Mouse (Mus musculus): ENCODE measurements around the gene Bdnf.
A peak's percentile ranks its signal among the peaks of the same experiment; 100 is the strongest.

The Bdnf gene

DNA sequence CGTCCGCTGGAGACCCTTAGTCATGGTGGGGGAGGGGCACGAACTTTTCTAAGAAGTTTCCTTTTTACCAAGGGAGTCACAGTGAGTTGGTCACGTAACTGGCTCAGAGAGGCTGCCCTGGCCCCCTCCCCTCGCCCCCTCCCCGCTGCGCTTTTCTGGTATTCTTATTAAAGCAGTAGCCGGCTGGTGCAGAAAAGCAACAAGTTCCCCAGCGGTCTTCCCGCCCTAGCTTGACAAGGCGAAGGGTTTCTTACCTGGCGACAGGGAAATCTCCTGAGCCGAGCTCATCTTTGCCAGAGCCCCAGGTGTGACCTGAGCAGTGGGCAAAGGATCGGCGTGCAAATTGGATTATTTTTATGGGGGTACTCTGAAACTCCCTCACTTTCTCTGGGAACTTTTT lies at the start of gene Bdnf:
Gene Bdnf (plus strand): TSS at position 169 of the 400 bp plus-strand sequence.
- no peak for DNase-seq (ENCODE audit: low read depth, low spot score)

DNA sequence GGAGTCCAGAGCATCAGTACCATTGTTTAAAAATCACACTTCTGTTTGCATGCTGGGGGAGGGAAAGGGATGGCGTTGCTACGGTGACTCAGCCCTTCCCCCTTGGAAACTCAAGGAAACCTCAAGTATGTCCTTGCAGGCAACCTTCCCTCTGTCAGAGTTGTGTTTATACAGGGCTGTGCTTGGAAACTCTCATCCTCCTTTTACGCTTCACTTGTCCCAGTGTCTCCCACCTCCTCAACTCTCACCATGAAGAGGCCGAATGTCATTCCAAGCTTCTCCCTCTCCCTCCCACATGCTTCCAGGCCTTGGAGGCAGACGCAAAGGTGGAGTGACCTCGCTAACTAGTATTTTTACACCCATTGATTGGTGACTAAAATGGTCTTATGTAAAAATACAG lies 47.6 kb upstream of the Bdnf start:
- no peak for DNase-seq (ENCODE audit: low read depth, low spot score)

DNA sequence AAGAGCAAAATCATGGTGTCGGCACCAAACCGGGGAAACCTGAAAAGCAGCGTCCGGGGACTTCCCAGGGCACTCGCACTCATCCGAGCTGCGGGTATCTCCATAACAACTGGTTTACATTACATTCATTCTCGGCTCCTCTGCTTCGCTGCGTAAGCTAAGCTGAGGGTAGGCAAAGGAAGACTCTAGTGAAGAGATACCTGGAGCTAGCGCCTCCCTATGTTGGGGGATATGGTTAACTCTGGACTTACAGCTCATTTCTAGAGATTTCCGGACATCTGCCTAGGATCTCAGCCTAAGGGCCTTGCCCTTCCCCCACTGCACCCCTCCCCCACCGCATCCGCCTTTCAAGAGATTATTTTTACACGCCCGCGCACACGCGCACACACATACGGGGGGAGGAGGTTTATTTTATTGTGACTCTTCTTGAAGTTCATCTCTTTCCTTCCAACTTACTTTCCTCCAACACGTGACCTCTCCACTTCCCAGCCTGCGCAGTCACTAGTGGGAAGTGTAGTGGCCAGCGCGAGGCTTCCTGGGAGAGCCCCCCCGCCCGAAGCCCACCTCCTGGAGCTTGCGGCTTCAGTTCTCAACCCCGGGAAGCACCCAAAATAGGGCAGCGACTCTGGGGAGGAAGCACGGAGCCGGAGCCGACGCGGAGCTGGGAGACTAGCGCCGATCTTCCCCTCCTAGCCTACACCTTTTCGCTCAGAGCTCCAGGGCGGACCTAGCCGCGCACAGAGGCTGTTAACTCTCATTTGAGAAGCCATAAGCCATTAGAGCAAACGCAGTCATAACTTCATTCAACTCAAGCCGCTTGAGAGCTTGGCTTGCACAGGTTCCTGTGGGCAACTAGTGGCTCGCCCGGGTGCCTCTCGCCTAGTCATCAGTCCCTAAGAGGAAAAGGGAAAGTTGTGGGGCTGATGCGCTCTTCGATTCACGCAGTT lies 718 bp upstream of the Bdnf start:
- DNase-seq (ENCODE audit: low read depth, low spot score): no peak

DNA sequence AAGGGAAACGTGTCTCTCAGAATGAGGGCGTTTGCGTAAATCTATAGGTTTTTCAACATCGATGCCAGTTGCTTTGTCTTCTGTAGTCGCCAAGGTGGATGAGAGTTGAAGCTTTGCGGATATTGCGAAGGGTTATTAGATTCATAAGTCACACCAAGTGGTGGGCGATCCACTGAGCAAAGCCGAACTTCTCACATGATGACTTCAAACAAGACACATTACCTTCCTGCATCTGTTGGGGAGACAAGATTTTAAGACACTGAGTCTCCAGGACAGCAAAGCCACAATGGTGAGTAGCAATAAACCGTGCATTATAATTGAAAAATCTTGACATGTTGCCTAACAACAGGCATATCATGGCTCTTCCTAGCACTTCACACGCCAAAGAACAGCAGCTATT lies 551 bp downstream of the Bdnf start:
- DNase-seq (ENCODE audit: low read depth, low spot score): no peak

DNA sequence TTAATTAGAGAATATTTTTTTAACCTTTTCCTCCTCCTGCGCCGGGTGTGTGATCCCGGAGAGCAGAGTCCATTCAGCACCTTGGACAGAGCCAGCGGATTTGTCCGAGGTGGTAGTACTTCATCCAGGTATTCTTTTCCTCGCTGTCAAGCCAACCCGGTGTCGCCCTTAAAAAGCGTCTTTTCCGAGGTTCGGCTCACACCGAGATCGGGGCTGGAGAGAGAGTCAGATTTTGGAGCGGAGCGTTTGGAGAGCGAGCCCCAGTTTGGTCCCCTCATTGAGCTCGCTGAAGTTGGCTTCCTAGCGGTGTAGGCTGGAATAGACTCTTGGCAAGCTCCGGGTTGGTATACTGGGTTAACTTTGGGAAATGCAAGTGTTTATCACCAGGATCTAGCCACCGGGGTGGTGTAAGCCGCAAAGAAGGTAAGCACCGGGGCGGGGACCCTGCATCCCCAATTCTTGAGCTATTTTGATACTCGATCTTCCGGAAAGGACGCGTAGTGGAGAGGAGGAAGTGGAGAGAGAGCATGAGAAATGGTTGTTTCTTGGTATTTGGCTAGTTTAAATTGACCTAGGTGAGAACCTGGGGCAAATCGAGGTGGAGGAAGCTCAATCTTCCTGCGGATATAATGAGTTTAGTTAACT lies 1.6 kb downstream of the Bdnf start:
- no peak for DNase-seq (ENCODE audit: low read depth, low spot score)

DNA sequence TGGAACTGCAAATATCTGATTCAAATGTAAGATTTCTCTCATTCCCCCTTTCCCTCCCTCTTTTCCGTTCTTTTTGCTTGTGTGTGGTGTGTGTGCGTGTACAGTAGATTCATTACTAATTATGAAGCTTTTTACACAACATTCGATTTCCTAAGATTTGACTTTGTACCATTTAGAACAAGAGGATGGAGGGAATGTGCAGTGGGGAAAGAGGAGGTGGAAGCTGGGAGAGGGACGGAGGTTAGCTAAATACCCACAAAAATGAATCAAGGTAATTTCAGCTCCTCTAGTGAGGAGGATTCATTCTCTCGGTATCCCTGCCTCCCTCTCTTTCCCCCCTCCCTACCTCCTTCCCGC lies 2.1 kb downstream of the Bdnf start:
- no peak for DNase-seq (ENCODE audit: low read depth, low spot score)

DNA sequence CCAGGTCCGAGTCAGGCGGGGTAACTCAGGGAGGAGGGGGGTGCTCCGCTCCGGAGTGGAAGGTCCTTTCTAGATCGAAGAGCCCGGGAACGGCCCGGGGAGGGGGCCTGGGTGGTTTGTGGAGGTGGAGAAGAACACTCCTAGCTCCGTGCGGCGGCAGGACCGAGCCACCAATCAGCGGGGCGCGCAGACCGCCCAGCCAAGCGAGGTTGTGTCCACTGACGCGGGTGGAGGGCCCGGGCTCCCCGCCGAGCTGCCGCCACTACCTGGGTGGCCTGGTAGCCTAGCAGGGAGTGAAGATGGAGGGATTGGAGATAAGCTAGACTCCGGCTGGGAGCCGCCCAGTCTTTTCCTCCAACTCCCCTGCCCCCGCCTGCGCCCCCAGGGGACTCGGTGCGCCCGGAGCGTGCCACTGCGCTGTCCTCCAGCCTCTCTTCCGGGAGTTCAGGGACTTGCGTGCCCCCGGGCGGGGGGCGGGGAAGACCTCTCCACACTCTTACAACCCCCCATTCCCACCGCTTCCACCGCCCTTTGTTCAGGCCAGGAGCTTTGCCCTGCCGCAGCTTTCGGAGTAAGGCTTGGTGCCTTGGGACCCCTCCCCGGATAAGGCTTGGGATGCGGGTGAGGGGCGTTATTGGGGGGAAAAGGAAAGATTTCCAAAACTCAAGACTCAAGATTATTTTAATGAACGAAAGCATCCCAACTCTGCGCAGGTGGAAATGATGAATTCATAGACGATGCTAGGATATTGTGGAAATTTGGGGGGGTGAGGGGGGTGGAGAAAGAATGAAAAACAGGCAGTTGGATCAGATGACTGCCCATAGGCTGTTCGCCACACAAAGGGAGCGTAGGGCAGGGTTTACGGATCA lies 3.0 kb downstream of the Bdnf start:
- no peak for DNase-seq (ENCODE audit: low read depth, low spot score)

DNA sequence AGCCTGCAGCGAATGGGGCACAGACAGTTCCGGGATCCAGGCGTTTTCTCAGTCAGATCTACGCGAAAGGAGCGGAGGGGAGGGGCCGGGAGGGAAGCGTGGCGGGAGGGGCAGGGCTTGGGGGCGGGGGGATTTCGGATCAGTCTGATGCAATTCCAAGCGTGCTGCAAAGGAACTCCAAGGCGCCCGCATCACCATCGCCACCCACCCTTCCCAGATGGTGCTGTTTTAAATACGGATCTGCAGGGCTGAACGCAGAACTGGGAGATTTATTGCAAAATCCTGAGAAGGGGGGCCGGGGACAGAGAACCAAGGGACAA lies 3.5 kb downstream of the Bdnf start:
- peak; percentile 72 for DNase-seq (ENCODE audit: low read depth, low spot score)

DNA sequence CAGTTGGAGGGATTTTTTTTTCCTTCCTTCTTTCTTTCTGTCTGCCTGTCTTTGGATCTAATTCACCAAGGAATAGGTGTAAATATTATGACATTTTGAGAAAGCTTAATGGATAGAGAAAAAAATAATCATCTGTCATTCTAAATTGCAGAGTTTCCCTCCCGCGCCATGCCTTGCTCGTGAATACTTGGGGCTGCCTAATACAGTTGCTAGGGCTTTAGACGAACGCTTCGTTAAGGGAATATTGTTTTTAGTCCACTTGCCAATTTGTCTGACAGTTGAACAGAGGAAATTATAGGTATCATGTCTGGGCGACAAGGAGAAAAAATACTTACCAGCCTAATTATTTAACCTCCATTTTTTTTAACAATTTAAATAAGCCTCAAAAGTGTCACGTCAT lies 4.0 kb downstream of the Bdnf start:
- no peak for DNase-seq (ENCODE audit: low read depth, low spot score)

DNA sequence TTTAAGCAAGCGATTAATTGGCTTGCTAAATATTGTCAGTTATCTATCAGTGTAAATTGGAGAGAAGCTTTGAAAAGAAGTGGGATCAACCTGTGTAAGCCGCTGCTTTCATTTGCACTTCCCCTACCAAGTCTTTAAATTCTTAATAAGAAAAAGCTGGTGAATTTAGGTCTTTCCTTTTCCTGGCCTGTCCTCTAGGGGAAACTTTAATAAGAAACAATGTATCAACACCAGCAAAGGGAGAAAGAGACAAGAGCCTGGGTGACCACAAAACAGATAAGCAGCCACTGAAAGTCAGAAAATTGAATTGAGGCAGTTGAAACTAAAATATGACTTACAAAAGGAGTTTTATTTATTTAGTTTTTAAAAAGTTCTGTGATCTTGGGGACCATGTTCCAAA lies 4.9 kb downstream of the Bdnf start:
- no peak for DNase-seq (ENCODE audit: low read depth, low spot score)

DNA sequence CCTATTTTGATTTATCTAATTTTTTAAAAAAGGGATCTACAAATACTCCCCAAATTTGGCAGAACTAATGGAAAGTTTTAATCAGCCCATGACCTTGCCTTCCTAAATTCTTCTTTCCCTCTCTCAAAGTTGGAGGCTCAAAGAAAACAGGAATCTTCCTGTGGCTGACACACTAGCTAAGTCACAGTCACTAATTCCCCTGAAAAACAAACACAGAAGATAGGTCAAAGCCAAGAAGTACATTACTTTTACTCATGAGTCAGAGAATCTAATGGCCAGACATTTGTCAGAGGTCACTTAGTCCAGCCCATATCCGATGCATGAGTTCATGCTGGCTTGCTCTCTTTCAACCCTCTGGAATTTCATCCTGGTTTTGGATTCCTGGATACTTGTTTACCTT lies 6.6 kb downstream of the Bdnf start:
- no peak for DNase-seq (ENCODE audit: low read depth, low spot score)

DNA sequence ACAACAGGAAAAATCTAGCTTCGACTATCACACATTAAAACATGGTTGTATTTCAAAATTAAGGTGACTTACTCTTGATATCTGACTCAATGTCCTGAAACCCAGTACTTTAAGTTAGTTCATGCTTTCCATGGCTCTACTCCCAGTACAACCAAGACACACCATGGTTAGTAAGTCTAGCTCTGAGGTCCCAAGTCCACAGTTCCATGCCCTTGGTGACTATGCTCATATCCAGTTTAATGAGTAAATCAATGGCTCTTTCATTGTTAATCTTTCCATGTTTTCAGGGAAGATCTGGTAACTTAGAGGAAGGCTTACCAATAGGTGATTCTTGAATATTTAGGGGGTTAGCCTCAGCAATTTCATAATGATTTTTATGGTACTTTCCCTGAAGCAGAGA lies 14.2 kb downstream of the Bdnf start:
- DNase-seq (ENCODE audit: low read depth, low spot score): no peak

DNA sequence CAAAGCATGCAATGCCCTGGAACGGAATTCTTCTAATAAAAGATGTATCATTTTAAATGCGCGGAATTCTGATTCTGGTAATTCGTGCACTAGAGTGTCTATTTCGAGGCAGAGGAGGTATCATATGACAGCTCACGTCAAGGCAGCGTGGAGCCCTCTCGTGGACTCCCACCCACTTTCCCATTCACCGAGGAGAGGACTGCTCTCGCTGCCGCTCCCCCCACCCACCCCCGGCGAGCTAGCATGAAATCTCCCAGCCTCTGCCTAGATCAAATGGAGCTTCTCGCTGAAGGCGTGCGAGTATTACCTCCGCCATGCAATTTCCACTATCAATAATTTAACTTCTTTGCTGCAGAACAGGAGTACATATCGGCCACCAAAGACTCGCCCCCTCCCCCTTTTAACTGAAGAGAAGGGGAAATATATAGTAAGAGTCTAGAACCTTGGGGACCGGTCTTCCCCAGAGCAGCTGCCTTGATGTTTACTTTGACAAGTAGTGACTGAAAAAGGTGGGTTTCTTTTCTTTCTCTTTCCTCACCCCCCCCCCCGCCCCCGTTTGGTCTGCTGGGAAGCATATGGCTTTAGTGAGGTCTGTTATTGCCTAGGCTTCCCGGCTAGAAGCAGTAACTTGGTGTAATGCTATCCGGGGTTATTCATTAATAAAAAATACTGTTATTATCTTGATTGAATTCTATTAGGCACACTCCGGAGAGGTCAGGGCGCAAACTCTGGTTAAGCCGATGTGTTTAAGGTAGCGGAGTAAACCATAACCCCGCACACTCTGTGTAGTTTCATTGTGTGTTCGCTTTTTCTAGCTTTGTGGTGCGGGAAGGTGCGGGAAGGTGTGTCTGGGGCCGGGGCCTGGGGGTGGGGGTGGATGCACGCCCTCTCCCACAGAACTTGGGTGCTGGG lies 18.0 kb downstream of the Bdnf start:
- no peak for DNase-seq (ENCODE audit: low read depth, low spot score)

DNA sequence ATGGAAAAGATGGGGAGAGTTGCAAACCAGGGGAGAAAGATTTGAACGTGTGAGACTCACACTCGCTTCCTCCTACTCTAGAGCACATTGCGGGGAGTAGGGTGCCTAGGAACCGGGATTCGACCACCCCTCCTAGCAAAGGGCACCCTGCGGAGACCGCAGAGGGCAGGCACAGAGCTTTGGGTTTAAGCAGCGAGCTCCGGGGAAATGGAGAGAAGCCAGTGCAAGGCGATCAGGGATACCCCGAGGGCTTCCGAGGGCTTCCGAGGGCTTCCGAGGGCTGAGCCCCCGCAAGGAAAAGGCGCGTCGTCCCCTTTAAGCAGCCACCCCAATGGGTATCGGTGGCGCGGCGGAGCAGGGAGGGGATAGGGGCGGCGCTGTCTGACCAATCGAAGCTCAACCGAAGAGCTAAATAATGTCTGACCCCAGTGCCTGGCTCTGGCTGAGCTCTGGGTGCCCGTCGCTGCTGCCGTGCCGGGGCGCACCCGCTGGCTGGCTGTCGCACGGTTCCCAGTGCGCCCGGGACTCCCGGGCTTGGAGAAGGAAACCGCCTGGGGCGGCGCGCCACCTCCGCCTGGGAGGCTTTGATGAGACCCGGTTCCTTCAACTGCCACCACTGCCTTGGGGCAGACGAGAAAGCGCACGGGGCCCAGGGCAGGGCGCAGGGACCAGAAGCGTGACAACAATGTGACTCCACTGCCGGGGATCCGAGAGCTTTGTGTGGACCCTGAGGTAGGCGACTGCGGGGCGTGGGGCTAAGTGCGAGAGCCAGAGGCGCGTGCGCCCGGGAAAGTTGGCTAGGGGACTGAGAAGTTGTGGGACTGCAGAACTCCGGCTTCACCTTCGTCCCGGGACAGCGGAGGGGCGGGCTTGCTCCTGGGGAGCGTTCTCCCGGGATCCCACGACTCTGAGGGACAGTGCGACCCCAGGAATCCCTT lies 18.9 kb downstream of the Bdnf start:
- no peak for DNase-seq (ENCODE audit: low read depth, low spot score)

DNA sequence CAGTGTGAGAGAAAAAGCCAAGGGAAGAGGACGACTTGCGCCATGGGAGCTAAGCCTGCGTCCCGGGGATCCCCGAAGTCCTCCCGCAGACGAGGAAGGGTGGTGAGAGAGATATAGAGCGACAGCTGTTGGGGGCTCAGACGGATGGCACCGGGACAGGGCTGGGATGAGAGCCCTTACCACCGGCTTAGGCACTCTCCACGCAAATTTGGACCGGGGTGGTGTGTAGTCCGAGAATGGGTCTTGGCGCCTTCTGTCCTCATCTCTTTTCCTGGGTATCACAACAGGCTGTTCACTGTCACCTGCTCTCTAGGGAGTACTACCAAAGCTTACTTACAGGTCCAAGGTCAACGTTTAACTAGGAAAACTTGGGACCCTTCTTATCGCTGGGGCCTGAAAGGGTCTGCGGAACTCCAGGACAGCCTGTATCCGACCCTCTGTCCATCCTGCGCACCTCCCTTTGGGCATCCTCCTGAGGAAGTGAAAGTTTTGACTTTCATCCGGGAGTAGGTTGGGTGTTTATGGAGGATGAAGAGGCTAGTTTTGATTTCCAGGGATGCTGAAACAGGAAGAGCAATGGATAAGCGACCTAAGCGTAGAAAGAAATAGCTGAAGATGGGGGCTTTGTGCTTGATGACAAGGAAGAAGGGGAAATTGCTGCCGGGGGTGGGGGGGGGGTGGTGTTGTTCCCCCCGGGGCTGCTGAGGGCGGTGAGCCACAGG lies 19.8 kb downstream of the Bdnf start:
- DNase-seq (ENCODE audit: low read depth, low spot score): no peak

DNA sequence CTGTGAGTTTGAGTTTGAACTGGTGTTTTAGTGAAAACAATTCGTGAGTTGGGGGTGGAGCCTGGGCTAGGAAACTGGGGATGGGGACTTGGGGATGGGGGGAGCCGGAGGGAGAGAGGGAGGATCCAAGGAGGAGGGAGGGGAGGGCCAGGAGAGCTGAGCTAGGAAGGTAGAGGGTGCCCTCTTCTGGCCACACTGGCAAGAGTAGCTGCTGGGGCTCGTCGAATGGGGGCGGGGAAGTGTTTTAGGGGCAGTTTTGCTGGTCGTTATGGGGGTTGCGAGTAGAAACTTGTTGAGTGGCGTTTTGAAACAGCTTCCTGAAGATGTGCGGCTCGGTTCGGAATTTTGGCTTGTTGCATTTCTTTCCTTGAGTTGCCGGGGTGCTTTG lies 20.3 kb downstream of the Bdnf start:
- DNase-seq (ENCODE audit: low read depth, low spot score): peak; percentile 75

DNA sequence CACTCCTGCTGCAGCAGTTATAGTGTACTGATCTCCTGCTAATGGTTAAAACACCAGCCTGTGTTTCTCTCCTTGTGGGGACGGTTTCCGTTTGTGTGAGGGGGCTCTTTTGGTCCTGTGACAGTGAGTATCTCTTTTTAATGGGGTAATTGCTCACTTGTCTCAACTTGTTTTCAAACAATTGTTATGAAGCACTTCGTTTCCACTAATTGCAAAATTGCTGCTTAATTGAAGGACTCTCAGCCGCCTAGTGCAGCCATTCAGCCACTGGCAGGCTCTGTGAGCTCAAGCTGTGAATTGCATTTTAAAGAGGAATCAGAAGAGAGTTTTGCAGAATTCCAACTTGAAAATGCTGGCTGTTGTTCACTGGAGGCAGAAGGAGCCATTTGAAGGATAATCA lies 22.7 kb downstream of the Bdnf start:
- DNase-seq (ENCODE audit: low read depth, low spot score): no peak

DNA sequence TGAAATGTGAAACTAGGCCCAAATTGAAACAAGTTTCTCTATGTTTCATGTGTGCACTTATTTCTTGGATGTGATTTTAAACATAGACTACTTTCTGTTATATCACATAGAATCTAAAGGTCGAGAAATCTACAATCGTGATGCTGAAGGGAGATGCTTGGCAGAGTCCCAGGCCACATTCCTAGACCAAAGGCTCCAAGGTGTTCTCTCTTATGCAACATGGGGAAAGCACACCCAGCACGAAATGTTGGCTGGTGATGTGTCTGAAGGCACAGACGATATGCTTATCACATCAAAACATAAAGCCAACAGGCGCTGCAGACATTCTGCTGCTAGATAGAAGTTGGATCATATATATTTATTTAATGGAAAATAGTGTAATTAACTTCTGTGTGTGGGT lies 25.8 kb downstream of the Bdnf start:
- DNase-seq (ENCODE audit: low read depth, low spot score): no peak

DNA sequence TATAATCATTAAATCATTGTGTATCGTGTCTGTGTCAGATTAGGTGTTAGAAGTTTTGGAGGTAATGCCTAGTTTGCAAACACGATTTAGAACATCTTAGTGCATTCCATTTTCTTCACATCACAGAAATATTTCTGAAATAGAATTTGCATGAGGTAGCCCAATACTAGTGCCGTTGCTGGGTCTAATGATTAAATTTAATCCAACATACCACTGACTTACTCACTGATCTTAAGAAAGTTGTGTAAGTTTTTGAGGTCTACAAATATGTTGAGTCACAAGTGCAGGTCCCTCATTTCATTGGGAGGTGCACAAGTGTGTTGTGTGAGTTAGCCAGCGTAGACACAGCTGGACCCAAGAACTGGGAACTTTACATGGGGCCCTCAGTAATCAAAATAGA lies 29.1 kb downstream of the Bdnf start:
- no peak for DNase-seq (ENCODE audit: low read depth, low spot score)

DNA sequence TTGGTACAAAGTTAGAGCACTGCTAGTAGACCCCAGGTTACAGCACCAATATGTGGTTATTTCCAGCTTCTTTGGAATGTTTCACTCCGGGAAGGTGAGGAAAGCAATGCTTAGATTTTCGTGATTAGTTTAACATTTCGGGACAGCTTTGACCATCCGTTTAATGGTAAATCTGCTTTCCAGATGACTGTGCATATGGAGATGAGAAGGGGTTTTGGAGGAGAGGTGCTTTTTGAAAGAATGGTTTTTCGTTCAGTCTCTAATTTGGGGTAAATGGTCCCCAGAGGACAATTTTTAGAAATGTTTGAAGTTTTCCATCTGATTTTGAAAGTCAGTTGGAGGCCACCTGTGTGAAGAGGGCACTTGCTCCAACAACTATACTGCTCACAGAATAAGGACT lies 29.6 kb downstream of the Bdnf start:
- DNase-seq (ENCODE audit: low read depth, low spot score): no peak
